Comparison of ENCODE assay signal across 19 mouse cellular contexts in the genomic region with DNA sequence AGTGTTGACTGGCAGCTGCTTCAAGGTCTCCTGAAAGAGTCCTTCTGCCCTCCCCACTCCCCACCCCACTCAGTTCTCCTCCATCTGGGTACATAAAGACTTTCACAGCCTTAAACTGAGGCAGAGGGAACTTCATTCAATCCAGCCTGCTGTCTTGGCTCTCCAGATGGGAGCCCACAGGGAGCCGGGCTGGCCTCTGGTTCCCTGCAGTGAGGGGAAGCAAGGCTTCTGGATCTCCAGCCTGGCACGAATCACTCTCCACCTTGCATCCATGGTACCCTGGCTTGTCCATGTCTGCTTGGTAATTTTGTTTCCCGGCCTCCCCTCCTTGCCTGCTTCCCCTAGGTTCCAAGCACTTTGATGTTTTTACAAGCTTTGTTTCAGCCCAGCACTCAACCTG.
DNase-seq lines count a peak whose midpoint lies in the region; ATAC-seq and TF ChIP-seq lines count a peak whose summit lies in the region.
"Had no signal": no experiment of that assay in that cellular context is flagged by ENCODE, and none has a peak within 500 bp of the region (broad histone marks: within the 10 kb centered on the region; RNA-seq: fewer than 3 reads in every experiment).

No protein-coding gene starts in this region.

- 28% methylated on average over 3 of the region's 3 CpGs for WGBS in midbrain, embryonic 12.5 days
- 24% methylated on average over 3 of the region's 3 CpGs for WGBS in midbrain, postnatal 0 days
- 25% methylated on average over 3 of the region's 3 CpGs for WGBS in forebrain, embryonic 14.5 days

- H3K27ac ChIP-seq in midbrain, embryonic 12.5 days (replicated peaks), result peak overlapping the region; percentile 35; the same call in 1 of the 2 replicates
- no peak overlapping the region for H3K27ac ChIP-seq in midbrain, postnatal 0 days (ENCODE audit: low read depth, low read length)
- H3K27ac ChIP-seq in forebrain, embryonic 14.5 days (ENCODE audit: low read depth, low read length), result peak overlapping the region; percentile 52; the same call in 1 of the 2 replicates
- H3K27ac ChIP-seq: heart, embryonic 13.5 days; left cerebral cortex, adult 2 months; limb, embryonic 13.5 days; liver, embryonic 14.5 days had no signal

- no peaks in the 10 kb centered on the region for H3K36me3 ChIP-seq in midbrain, embryonic 12.5 days
- no peaks in the 10 kb centered on the region for H3K36me3 ChIP-seq in midbrain, postnatal 0 days (ENCODE audit: insufficient read depth, low read length)
- H3K36me3 ChIP-seq in forebrain, embryonic 14.5 days (ENCODE audit: control insufficient read depth, insufficient read depth, low read length), result no peaks in the 10 kb centered on the region
- H3K36me3 ChIP-seq: heart, embryonic 13.5 days; limb, embryonic 13.5 days had no signal

- no peak overlapping the region for H3K4me3 ChIP-seq in midbrain, embryonic 12.5 days
- H3K4me3 ChIP-seq in midbrain, postnatal 0 days (ENCODE audit: low read depth, low read length), result no peak overlapping the region
- no peak overlapping the region for H3K4me3 ChIP-seq in forebrain, embryonic 14.5 days (ENCODE audit: low read depth, low read length)
- H3K4me3 ChIP-seq: heart, embryonic 13.5 days; left cerebral cortex, adult 2 months; limb, embryonic 13.5 days had no signal

- H3K4me1 ChIP-seq in midbrain, embryonic 12.5 days, result peaks cover 60% of the 10 kb centered on the region
- peaks cover 13% of the 10 kb centered on the region for H3K4me1 ChIP-seq in midbrain, postnatal 0 days (ENCODE audit: insufficient read depth, low read length)
- H3K4me1 ChIP-seq in forebrain, embryonic 14.5 days (ENCODE audit: control insufficient read depth, insufficient read depth, low read length), result peaks cover 61% of the 10 kb centered on the region

- H3K9ac ChIP-seq in midbrain, embryonic 12.5 days (replicated peaks), result no peak overlapping the region
- no peak overlapping the region for H3K9ac ChIP-seq in midbrain, postnatal 0 days (replicated peaks; ENCODE audit: low read length, poor library complexity, severe bottlenecking)
- H3K9ac ChIP-seq in forebrain, embryonic 14.5 days (ENCODE audit: low read length), result peak overlapping the region; percentile 1; the same call in 1 of the 2 replicates
- H3K9ac ChIP-seq: heart, embryonic 13.5 days; limb, embryonic 13.5 days; liver, embryonic 14.5 days had no signal

- no peak for ATAC-seq in midbrain, embryonic 12.5 days (ENCODE audit: low FRiP score, low read depth)
- ATAC-seq in midbrain, postnatal 0 days (ENCODE audit: low FRiP score), result no peak
- ATAC-seq in forebrain, embryonic 14.5 days, result no peak
- ATAC-seq: intestine, embryonic 16.5 days had no signal

- no peaks in the 10 kb centered on the region for H3K9me3 ChIP-seq in midbrain, embryonic 12.5 days
- H3K9me3 ChIP-seq in midbrain, postnatal 0 days (ENCODE audit: low read length), result no peaks in the 10 kb centered on the region
- no peaks in the 10 kb centered on the region for H3K9me3 ChIP-seq in forebrain, embryonic 14.5 days (replicated peaks; ENCODE audit: control insufficient read depth, low read length)
- H3K9me3 ChIP-seq: heart, embryonic 13.5 days; limb, embryonic 13.5 days had no signal

- no peak for TF ChIP-seq CTCF in midbrain, postnatal 0 days (IDR thresholded peaks at IDR 0.05)

- DNase-seq in cerebellum, adult 18-20 months, result peak; percentile 29 to 44
- DNase-seq in cerebellum, postnatal 4 days (ENCODE audit: low spot score in 2 of 2), result no peak
- no peak for DNase-seq in midbrain, postnatal 0 days (ENCODE audit: low spot score)
- DNase-seq in forebrain, embryonic 14.5 days (ENCODE audit: low spot score), result peak; percentile 56
- DNase-seq in embryo, embryonic 11 days, result no peak
- DNase-seq in thymus, postnatal 10 days (ENCODE audit: low spot score in 2 of 2), result no peak
- DNase-seq in embryo, embryonic 9.5 days (ENCODE audit: extremely low spot score), result no peak
- DNase-seq: adrenal gland, adult 8-10 months; heart, adult 11 months; heart, postnatal 36 days; kidney, postnatal 10 days; right cerebral cortex, postnatal 4 days; thymus, postnatal 4 days had no signal

- H3K4me2 ChIP-seq in midbrain, embryonic 12.5 days (replicated peaks), result no peak overlapping the region
- H3K4me2 ChIP-seq in midbrain, postnatal 0 days (ENCODE audit: low read depth, low read length, poor library complexity, severe bottlenecking), result no peak overlapping the region
- H3K4me2 ChIP-seq in forebrain, embryonic 14.5 days (ENCODE audit: low read length), result no peak overlapping the region
- H3K4me2 ChIP-seq: heart, embryonic 13.5 days; limb, embryonic 13.5 days had no signal

- H3K27me3 ChIP-seq in midbrain, embryonic 12.5 days, result peaks cover 61% of the 10 kb centered on the region
- H3K27me3 ChIP-seq in midbrain, postnatal 0 days (ENCODE audit: insufficient read depth, low read length), result no peaks in the 10 kb centered on the region
- H3K27me3 ChIP-seq in forebrain, embryonic 14.5 days (replicated peaks; ENCODE audit: control insufficient read depth, insufficient read depth, low read length), result no peaks in the 10 kb centered on the region
- H3K27me3 ChIP-seq: heart, embryonic 13.5 days; limb, embryonic 13.5 days had no signal

Comparison
In these comparisons a context has a peak if more than half of its experiments do, and no peak if none do; other contexts are left out.
1. DNase-seq: peak in cerebellum, adult 18-20 months (2 of 2) and forebrain, embryonic 14.5 days (single experiment); none in cerebellum, postnatal 4 days (0 of 2), midbrain, postnatal 0 days (single experiment), embryo, embryonic 11 days (single experiment), thymus, postnatal 10 days (0 of 2) and embryo, embryonic 9.5 days (single experiment).